Mouse (Mus musculus) heart, adult 9 months (tissue): ENCODE measurements at regions not wholly inside any gene's neighbourhood (a gene's known extent, or its start where the extent isn't known, plus 50 kb on each side); places are given as distances from the start of the nearest gene placed in this dataset.
A peak's percentile ranks its signal among the peaks of the same experiment; 100 is the strongest.

Experiments
- DNase-seq, 2 experiments: peaks; one replicate each; pipeline ENCODE4 v3.0.0; 2022; ENCODE audit warnings: low spot score in 2 of 2

DNA sequence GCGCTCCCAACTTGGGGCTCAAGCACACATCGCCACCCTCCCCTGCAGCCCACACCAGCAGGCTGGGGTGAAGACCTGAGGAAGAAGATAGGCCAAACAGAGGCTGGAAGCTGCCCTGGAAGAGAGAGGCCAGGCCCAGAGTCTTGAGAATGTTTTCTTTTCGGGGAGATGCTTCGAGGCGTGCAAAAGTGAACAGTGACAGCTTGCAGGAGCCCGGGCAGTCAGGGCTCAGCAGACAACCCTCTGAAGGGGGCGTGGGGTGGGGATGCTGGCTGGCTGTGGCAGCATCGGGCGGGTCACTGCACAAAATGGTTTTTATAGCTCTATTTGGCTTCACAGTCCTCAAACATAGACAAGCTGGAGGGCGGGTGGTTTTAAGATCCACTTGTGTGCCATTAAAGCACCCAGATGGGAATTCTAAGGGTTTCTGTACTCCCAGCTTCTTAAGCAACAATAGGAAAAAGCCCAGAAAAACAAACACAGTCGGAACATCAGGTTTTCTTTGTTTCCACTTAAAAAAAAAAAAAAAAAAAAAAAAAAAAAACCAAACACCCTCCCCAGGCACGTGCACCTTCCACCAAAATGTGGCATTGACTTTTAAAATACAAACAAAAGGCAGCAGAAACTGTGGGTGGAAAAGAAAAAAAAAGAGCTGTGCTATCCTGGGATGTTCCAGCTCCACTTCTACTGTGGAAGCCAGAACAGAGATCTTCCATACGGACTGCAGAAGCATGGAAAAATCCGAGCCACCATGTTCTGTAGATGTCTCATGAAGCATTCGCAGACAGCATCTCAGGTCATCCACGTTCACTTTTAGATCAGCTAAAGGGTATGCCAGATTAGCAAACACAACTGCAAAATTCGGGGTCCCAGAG, 123.5 kb downstream of the Ly86 start:
- no peak for DNase-seq

DNA sequence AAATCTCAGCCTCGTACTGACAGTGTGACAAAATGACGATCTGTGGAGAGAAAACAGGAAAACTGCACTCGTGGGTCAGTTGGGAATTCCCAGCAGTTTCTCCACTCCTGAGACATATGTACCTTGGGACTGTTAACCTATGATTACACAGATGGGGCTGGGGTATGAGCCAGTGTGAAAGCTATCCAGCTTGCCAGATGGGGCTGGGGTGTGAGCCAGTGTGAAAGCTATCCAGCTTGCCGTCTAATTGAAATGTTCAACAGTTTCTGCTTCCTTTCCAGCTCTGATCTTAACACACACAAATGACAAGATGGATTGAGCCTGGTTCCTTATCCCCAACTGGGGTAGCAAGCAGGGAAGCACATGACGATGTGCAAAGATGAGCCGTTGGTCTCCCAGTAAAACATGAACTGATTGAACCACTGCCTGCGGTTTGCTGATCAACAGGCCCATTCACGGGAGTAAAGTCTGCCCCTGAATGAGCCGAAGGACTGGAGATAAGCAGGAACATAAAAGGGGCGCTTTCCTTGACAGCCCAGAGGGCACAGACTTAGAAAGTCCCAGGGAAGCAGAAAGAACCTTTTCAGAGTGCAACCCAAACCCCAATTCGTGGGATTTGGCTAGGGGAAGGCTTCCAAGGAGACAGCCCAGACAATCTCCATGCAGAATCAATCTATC, 125.4 kb downstream of the Ly86 start:
- DNase-seq, result no peak

DNA sequence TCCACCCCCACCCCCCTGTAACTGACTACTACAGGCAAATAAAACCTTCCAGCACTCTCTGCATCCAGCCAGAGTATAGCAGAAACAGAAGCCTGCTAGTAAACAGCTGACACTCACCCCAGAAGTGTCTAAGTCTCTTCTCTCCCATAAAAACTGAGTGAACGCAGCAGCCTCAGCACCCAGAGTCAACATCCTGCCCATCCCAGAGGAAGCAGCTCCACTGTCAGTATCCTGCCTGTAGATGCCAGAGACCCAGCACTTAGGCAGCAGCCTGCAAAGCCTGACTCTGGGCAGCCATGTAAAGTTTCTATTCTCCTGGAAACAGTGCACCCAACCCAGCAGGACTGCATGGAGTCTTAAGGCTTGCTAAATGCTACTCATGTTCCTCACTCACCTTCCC, 128.4 kb downstream of the Ly86 start:
- no peak for DNase-seq

DNA sequence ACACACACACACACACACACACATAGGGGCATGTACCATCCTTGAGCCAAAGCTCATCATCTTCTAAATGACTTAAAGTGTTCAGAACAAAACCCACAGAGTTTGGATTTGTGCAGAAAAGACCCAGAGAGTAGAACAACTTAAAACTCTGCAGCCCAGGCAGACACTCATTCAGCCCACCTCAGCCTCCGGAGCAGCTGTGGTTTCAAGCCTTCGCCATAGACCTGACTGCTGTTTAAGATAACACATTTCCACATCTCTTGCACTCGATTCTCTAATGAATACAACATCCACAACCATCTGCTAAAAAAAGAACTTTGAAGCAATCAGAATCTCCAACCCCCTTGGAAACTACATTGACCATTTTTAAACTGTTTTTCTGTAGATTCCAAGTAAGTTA, 130.8 kb downstream of the Ly86 start:
- DNase-seq, result no peak

DNA sequence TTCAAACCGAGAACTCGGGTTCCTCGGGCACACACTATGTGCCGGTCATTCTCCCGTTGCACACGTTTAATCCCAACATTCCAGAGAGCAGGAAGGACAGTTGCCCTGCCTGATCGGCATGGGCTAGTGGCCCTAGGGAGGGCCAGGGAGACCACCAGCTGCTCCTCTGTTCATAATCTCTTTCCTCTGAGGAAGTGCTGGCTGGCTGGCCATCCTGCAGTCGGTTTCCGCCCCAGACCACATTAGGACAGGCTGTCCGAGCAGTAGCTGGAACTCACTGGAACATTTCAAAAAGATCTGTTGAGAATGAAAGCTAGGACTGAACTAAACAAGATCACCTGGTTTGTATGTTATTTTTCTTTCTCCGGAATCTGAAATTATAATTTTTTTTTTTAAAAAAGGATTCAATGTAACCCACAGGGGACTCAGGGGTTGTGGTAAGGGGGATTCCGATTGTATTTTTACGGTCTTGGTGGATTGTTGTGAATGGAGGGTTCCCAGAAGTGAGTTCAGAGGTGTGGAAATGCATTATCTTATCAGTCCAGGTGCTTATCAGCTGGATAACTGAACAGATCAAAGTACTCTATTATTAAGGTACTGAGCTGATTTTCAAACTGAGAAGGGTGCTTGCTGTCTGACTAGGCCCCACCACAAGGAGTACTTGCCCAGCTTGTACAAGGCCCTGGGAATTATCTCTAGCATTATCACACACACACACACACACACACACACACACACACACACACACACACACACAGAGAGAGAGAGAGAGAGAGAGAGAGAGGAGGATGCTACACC, 131.4 kb downstream of the Ly86 start:
- DNase-seq, result peak in 1 of 2 experiments; percentile 68

DNA sequence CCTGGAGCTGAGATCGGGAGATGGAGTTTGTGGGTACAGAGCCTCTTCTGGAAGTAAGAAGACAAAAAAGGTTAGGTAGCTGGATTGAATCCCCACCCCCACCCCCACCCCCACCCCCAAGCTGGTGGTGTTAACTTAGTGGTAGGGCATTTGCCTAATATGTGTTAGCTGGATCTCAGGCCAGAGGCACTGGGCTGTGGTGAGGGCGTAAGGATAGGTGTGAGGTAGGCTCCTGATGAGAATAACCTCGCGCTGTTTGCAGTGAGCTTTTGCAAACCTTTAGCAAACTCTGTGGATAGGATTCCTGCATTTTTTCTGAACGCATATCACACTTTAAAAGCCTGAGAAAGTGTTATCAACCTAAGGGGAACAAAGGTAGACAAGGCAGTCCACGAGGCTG, 132.3 kb downstream of the Ly86 start:
- DNase-seq, result no peak

DNA sequence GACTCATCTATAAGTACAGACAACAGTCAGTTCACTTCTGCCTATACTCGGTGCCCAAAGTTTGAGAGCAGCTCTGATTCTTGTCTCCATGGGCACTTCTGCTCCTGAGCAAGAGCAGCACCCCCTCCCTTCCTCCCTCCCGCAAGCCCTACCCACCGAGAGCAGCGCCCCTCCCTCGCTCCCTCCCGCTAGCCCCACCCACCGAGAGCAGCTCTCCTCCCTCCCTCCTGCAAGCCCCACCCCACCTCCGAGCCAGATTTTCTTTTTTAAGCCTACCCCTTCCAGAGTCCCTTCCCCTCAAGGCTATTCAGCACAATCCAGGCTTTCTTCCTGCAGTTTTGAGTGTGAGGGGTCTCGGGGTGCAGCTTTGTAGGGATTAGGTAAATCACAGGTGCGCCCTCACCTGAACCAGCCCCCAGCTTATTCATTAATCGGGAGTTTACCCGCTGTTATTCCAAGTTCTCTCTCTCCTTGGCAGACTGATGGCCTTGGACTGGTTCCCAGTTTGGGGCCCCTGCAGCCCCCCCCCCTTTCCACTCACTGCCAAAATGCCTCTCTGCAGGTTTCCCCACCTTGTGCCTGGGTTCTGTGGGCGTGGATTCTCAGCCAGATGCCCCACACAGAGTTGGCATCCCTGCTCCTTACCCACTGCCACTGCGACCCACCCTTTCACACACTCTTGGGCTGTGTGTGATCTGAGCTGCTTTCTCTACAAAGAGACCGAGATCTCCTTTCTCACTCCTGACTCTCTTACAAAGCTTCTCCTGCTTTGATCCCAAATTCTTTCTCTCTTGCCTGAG, 132.9 kb downstream of the Ly86 start:
- no peak for DNase-seq

DNA sequence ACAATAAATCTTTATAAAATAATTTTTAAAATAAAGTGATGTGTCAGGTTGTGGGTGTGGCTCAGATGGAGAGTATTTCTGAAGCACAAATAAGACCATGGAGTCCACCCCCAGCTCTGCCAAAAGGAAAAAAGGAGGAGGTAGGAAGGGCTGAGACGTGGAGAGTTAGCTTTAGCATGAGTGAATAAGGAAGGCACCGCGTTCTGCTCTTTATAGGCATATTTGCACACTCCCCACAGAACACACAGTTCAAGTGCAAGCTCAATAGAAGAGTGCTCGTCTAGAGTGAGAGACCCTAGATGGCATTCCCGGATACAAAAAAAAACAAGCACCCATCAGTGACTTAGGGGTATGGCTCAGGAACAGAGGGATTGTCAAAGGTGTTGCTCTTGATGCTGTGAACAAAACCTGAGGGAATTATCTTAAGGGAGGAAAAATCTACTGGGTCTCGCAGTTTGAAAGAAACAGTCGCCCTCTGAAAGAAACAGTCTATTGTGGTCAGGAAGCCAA, 134.2 kb downstream of the Ly86 start:
- no peak for DNase-seq

DNA sequence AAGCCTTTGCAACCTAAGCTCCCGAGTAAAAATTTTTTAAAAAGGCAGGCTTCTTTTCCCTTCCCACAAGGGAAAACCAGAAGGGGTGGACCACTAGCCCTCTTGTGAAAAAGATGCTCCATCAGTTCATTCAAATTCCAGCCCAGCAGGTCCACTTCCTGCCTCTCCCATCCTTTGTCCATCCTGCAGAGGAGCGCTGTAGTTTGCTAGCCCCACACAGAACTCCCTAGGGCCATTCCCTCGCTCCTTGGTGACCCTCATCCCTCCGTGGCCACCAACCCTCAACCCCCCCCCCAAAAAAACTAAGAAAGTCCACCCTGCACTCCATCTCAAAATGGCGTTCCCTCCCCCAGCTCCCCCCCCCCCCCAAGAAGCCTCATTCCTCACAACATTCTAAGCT, 136.5 kb downstream of the Ly86 start:
- DNase-seq, result no peak

DNA sequence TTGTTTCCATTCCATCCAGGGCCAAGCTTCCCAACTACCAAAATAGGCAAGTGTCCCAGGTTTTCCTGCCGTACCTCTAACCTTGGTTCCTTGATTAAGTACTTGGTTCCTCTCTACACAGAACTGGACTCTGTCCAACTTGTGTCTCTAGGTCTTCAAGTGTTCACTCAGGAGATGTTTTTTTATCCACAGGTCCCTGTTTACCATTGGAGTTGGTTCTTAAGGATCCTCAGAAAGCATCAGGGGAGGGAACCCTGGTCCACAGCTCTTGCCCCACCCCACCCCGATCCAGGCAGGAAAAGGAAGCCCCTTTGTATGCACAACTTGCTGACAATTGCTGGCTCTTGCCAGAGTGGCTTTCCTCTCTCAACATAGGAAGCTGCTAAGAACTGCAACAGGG, 137.0 kb downstream of the Ly86 start:
- DNase-seq, result peak; percentile 65 to 80

DNA sequence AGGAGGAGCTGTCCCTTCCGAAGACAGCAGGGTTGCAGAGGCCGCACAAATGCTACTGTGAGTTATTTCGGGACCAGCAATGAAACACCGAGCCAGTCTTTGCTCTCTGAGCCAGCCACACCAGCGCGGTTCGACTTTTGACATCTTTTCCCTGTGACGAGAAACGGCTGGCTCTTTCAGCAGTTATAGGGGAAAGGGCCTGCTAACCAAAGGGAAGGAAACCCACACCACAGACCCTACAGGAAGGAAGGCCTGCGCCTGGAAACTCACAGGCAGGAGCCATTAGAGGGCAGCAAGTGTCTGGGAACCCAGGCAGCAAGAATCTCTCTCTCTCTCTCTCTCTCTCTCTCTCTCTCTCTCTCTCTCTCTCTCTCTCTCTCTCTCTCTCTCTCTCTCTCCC, 137.6 kb downstream of the Ly86 start:
- DNase-seq, result peak; percentile 78 to 81

DNA sequence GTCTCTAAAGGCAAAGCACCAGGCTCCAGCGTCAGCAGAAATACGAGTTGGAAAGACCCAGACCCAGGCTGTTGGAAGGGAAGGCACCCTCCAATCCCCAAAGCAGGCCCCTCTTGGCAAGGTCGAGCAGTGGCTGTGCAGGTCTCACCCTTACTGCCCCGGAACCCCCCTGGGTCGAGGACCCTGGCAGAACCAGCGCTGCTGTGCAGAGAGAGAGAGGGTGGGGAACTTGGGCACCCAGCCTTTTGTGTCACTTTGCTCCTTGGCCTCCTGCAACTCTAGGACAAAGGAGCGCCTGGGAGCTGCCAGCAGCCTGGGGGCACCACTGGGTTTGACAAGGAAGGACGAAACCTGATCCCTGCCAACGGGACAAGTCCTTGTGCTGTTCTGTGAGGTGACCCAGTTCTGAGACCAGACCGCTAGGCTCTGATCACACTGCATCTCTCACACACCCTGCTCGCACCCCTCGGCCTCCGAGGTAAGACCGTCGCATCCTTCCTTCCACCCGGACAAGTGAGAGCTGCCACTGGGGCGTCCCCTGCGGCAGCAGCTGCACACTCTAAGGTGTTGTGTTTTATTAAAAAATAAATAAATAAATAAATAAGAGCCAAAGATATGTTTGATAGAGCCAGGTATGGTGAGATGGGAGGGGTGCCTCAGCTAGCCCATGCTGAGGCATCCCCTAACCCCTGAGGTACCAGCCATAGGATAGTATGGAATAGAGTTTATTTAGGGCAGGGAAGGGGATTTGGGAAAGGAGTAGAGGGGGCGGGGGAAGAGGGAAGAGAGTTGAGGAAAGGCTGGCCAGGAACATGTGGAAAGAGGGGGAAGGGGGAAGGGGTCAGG, 138.2 kb downstream of the Ly86 start:
- peak; percentile 63 to 70 for DNase-seq

DNA sequence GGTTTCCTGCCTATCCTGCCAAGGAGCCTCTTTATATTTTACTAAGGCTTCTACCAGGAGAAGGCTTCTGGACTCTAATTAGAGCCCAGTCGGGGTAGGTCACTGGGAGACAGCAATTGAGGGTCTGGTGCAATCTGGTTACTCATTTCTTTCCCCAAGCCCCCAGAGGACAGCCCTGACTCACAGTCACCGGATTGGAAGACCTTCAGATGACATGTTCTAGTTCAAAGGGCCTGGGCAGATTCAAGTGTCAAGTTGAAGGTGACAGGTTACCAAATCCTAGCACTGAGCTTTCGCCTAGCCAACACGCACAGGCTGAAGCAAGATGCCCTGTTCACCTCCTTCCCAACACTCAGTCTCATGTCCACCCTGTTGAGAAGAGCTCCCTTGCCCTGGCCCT, 139.6 kb downstream of the Ly86 start:
- no peak for DNase-seq

DNA sequence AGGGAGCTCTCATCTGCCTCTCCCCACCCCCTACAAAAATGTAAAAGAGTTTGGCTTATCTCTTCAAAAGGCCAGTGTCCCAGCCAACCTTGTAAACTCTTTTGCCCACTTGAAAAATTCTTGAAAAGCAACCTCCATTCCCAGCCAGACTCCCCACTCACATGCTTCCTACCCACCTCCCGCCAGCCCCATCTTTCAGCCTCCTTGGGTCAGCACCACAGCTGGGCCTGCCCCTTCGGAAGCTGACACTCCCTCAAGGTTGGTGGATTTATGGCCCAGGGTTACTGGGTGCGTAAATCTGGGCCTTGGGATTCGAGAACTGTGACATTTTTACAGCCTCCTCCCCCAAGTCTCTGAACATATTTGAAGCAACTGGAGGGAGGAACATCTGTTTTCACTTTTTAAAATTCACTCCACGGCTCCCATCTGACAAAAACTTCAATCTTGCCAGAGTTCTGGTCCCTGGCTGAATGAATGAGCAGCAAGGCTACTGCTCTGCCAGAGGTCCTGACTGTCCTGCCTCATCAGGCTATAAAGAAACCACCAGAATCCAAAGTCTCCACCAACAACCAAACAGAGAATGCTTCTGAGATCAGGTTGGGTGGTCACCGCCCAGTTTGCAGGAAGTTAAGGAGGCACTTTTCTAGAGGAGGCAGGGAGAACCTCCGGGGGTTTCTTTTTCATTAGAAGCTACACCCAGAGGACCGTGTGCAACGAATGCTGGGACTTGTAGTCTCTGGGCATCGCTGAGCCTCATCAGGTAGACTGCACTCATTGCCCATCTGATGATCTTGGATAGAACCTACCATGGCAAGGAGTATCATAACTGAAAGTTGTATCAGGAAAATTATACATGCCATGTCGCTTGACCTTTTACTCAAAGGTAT, 147.3 kb downstream of the Ly86 start:
- no peak for DNase-seq

DNA sequence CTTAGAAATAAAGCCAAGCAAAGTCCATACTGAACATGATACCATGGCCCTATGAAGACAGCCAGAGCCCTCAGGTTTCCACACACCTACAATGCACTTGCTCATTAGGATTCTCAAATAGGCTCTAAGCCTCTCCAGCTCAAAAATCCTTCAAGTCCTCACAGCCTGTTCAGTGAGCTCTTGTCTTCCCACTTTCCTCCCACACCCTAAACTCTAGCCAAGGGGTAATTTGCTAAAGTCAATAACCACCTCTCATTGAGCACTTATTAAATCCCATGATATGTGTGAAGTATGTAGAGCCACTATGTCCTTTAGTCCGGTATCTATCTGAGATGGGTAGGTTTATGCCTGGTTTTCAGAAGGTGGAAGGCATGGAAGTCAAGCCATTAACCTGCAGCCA, 148.3 kb downstream of the Ly86 start:
- no peak for DNase-seq

DNA sequence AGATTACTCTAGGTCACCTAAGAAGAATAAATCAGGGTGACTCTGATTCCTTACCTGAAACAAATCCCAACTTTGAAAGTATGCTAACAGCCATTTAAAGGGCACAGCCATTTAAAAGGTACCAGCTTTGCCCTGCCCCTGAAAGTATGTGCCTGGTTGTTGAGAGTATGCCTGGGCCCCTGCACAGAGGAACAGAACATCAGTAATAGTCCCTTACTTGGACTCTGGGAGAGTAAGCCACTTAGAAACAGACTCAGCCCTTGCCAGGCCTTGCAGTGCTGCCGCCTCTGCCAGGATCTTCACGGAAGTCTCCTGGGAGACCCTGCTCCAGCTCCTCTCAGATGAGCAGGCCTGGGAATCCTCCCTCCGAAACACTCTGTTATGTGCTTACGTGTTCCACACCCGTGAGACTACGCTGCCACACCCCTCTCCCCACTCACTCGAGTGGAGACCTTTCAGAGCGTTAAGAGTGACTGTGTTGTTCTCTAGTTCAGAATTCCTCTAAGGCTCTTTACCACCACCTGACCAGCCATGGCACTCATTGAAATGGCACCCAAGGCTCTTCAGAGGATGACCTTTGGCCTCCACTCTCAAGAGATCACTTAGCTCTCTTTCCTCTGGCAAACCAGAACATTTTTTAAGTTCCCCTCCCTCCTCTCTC, 150.4 kb downstream of the Ly86 start:
- no peak for DNase-seq

DNA sequence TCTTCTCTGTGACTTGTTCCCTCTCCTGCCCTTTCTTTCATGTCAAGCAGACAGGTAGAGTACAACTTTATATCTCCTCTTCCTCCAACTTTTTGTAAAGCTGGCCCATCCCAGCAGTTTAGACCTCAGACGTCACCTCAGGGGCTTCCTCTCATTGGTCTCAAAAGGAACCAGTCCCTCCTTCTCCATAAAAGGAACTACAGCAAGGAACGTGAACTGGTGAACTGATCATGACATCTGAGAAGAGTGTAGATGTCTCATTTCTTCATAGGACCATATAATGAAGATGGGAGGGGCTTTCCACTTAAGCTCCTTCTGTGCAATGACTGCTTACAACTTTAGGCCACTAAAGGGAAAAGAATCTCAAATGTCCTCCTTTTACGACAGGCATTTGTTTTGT, 153.0 kb downstream of the Ly86 start:
- DNase-seq, result no peak

DNA sequence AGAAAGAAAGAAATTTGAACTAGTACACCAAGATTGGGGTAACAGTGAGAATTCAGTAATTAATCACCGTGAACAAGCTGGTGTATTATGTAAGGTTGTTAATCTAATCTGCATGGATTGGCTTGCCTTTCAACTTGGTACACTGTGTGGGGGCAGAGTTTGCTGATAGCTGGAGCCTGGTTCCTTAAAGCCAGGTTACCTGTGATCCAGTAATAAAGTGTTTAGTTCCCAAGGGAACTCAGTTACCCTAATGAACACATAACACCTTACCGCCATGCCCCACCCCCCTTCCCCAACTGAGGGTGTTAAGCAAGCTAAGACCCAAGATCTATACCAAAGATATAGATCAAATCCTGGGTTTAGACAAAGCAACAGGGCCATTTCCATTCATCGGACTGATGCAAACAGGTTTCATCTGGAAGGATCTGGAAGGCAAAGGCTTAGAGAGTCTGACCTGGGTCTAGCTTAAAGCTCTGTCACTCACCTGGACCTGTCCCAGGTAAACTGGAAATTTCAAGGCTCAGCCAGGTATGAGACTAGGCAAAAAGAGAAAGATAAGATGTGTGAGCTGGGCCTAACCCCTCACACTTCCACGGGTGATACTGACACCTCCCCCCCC, 155.8 kb downstream of the Ly86 start:
- DNase-seq, result no peak

DNA sequence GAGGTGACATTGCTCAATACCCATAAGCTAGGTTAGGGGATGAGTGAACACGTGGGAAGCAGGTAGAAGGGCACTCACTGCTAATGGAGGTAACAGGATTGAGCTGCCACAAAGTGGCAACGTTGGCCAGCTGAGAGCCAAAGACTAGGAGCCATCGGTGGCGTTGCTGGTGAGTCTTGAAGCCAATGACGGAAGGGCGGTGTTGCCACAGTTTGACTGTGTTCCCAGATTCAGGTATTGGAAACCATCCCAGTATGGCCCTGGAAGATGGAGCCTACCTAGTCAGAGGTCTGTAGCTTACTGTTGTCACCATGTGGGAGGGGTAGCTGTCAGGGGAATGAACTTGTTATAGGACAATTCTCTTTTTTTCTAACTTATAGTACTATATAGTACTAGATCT, 158.4 kb downstream of the Ly86 start:
- no peak for DNase-seq
